8 mouse cellular contexts compared by ENCODE assay signal in the genomic region with DNA sequence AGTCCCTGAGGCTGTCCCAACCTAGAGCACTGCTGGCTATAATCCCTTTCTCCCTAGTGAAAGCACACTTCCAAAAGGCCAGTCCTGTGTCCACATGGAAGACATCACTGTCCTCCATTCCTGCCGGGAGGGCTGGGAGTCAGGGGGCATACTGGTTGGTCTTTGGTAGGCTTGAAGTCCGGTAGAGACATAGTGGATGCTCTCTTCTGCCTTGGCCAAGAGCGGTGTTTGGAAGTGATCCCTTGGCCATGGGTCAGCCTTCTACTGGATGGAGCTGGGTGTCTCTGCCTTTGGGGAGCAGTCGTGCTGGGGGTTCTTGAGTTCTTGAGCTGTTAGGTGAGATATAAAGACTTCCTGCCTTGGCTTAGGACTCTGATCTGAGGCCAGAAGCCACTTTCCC. TPM values are rescaled to one million over a fixed set of nuclear protein-coding genes. Genes with fewer than 3 reads are reported as not detected.
DNase-seq lines count a peak whose midpoint lies in the region; ATAC-seq lines count a peak whose summit lies in the region.

No protein-coding gene starts in this region.

- peak overlapping the region; percentile 70 for H3K4me2 ChIP-seq in heart, embryonic 13.5 days
- H3K4me2 ChIP-seq in hindbrain, embryonic 11.5 days (replicated peaks; ENCODE audit: low read depth, low read length): peak overlapping the region; percentile 94
- H3K4me2 ChIP-seq in midbrain, embryonic 14.5 days (ENCODE audit: low read length): peak overlapping the region; percentile 82

- H3K4me1 ChIP-seq in heart, embryonic 13.5 days: peaks cover 30% of the 10 kb centered on the region
- peaks cover 2% of the 10 kb centered on the region for H3K4me1 ChIP-seq in hindbrain, embryonic 11.5 days (replicated peaks; ENCODE audit: control insufficient read depth, insufficient read depth, low read length)
- peaks cover 29% of the 10 kb centered on the region for H3K4me1 ChIP-seq in midbrain, embryonic 14.5 days (ENCODE audit: control insufficient read depth, insufficient read depth, low read length)

- peak overlapping the region; percentile 54 for H3K4me3 ChIP-seq in heart, embryonic 13.5 days
- H3K4me3 ChIP-seq in hindbrain, embryonic 11.5 days (ENCODE audit: low read depth, low read length): peak overlapping the region; percentile 57
- H3K4me3 ChIP-seq in midbrain, embryonic 14.5 days (replicated peaks; ENCODE audit: low read depth, low read length): peak overlapping the region; percentile 62

- WGBS in heart, embryonic 13.5 days: 68% methylated on average over 4 of the region's 4 CpGs
- 74% methylated on average over 4 of the region's 4 CpGs for WGBS in hindbrain, embryonic 11.5 days
- 68% methylated on average over 4 of the region's 4 CpGs for WGBS in midbrain, embryonic 14.5 days

- no peak for ATAC-seq in heart, embryonic 13.5 days (ENCODE audit: extremely low read depth, insufficient number of reproducible peaks, low FRiP score, low TSS enrichment)
- ATAC-seq in hindbrain, embryonic 11.5 days (ENCODE audit: low FRiP score): no peak
- ATAC-seq in midbrain, embryonic 14.5 days (ENCODE audit: low FRiP score, low TSS enrichment): no peak
- no peak for ATAC-seq in megakaryocyte-erythroid progenitor cell, adult 5-6 weeks (replicated peaks; ENCODE audit: low FRiP score, low TSS enrichment, poor library complexity, severe bottlenecking)

- peaks cover 49% of the 10 kb centered on the region for H3K27me3 ChIP-seq in heart, embryonic 13.5 days (replicated peaks)
- H3K27me3 ChIP-seq in hindbrain, embryonic 11.5 days (ENCODE audit: control insufficient read depth, insufficient read depth, low read length): peaks cover 6% of the 10 kb centered on the region; the same call in 1 of the 2 replicates
- H3K27me3 ChIP-seq in midbrain, embryonic 14.5 days (ENCODE audit: control insufficient read depth, insufficient read depth, low read length): 0 out of 2 replicates have a peak, but pooled peaks cover 3% of the 10 kb centered on the region

- H3K9me3 ChIP-seq in heart, embryonic 13.5 days: no peaks in the 10 kb centered on the region
- H3K9me3 ChIP-seq in hindbrain, embryonic 11.5 days (ENCODE audit: control insufficient read depth, low read length): no peaks in the 10 kb centered on the region
- H3K9me3 ChIP-seq in midbrain, embryonic 14.5 days (ENCODE audit: control insufficient read depth, low read length): no peaks in the 10 kb centered on the region

- peak overlapping the region; percentile 78 for H3K9ac ChIP-seq in heart, embryonic 13.5 days
- H3K9ac ChIP-seq in hindbrain, embryonic 11.5 days (ENCODE audit: low read depth, low read length): peak overlapping the region; percentile 77; the same call in 1 of the 2 replicates
- H3K9ac ChIP-seq in midbrain, embryonic 14.5 days (replicated peaks; ENCODE audit: low read length): peak overlapping the region; percentile 91

- H3K36me3 ChIP-seq in heart, embryonic 13.5 days: no peaks in the 10 kb centered on the region
- no peaks in the 10 kb centered on the region for H3K36me3 ChIP-seq in hindbrain, embryonic 11.5 days (ENCODE audit: control insufficient read depth, insufficient read depth, low read length)
- no peaks in the 10 kb centered on the region for H3K36me3 ChIP-seq in midbrain, embryonic 14.5 days (ENCODE audit: control insufficient read depth, insufficient read depth, low read length)

- H3K27ac ChIP-seq in heart, embryonic 13.5 days (replicated peaks): no peak overlapping the region
- no peak overlapping the region for H3K27ac ChIP-seq in hindbrain, embryonic 11.5 days (ENCODE audit: low read depth, low read length)
- H3K27ac ChIP-seq in midbrain, embryonic 14.5 days (replicated peaks; ENCODE audit: low read depth, low read length): 0 out of 2 replicates have a peak overlapping the region, but pooled peaks have one; percentile 83

- DNase-seq in heart, adult 18-20 months: no peak
- peak; percentile 60 to 65 for DNase-seq in cerebellum, postnatal 14 days
- no peak for DNase-seq in hindbrain, embryonic 11.5 days (ENCODE audit: low spot score)
- DNase-seq in midbrain, embryonic 14.5 days: no peak
- DNase-seq in spleen, postnatal 10 days (ENCODE audit: low spot score in 2 of 2): no peak
- DNase-seq in frontal cortex, adult 2 months (ENCODE audit: extremely low spot score in 1 of 2, low spot score in 1 of 2): no peak

RNA-seq across cellular contexts. Expression of gene Wscd2, which starts 1.4 kb away (rescaled TPM):
- polyA plus RNA-seq in heart, embryonic 13.5 days (2015; fragmentation: Nextera tagmentation; extraction: Ambion mirVana): 3.8 and 4.0 TPM in 2 replicates
- under 1 TPM; 0.22 to 0.23 TPM for total RNA-seq in heart, adult 18-20 months (2021)
- polyA plus RNA-seq in hindbrain, embryonic 11.5 days (2014; fragmentation: Nextera tagmentation; extraction: Ambion mirVana): 7.7 and 8.5 TPM in 2 replicates
- 10.7 and 12.0 TPM in 2 replicates for polyA plus RNA-seq in midbrain, embryonic 14.5 days (2014; fragmentation: Nextera tagmentation; extraction: Ambion mirVana)
- total RNA-seq in megakaryocyte-erythroid progenitor cell, adult 5-6 weeks (2014; fragmentation: Nextera tagmentation): not detected in 2 replicates
- total RNA-seq in megakaryocyte-erythroid progenitor cell, adult 5-6 weeks (2017): not detected in 2 replicates
- 26.6 and 33.3 TPM in 2 replicates for polyA plus RNA-seq in frontal cortex, adult 2 months (2012; rRNA removed)

Comparison
In these comparisons a context has a peak if more than half of its experiments do, and no peak if none do; other contexts are left out.
1. DNase-seq: peak in cerebellum, postnatal 14 days (2 of 2); none in heart, adult 18-20 months (0 of 2), hindbrain, embryonic 11.5 days (single experiment), midbrain, embryonic 14.5 days (single experiment), spleen, postnatal 10 days (0 of 2) and frontal cortex, adult 2 months (0 of 2).
2. Peak in every context shown above with its lines, with median percentiles within 50 percentile points of each other: H3K4me2 ChIP-seq, H3K4me3 ChIP-seq and H3K9ac ChIP-seq.